Mouse (Mus musculus): ENCODE measurements around the gene Prpf4.

DNA sequence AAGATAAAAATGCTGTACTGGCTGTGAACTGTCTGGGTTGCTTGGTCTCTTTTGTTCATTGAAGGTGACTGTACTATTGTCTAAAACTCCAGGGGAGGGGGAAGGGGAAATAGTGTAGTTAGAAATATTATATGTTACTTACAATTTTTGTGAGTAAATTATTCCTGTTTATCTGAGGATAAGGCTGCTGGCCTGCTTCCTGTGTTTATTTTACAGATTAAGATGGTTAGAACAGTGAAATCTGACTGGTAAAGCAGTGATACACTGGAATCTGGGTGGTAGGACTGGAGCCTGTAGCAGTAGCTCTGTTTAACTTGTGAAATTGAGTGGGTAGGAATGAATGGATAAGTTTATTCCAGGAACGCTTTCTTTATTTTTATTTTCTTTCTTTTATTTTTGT, 46.6 kb upstream of the Prpf4 start:
- TF ChIP-seq CTCF (IDR thresholded peaks at IDR 0.05; ENCODE audit: borderline replicate concordance, control insufficient read depth, extremely low read depth, insufficient read depth, low read length, poor library complexity) (no peak), POLR2A (IDR thresholded peaks at IDR 0.05; ENCODE audit: control insufficient read depth, extremely low read depth, insufficient read depth, low read length, poor library complexity) (no peak)

Data from thymus, adult 2 months (tissue).